8 mouse cellular contexts compared by ENCODE assay signal in genomic region chr11:21658985-21659384, GRCm38 (mm10).
DNase-seq lines count a peak whose midpoint lies in the region; ATAC-seq and TF ChIP-seq lines count a peak whose summit lies in the region.

No protein-coding gene starts in this region.

- no peaks in the 10 kb centered on the region for H3K9me3 ChIP-seq in kidney, postnatal 0 days (replicated peaks; ENCODE audit: low read length)
- no peaks in the 10 kb centered on the region for H3K9me3 ChIP-seq in kidney, embryonic 15.5 days (replicated peaks)

- no peaks in the 10 kb centered on the region for H3K27me3 ChIP-seq in kidney, postnatal 0 days (ENCODE audit: insufficient read depth, low read length)
- no peaks in the 10 kb centered on the region for H3K27me3 ChIP-seq in kidney, embryonic 15.5 days

- H3K36me3 ChIP-seq in kidney, postnatal 0 days (ENCODE audit: insufficient read depth, low read length), result no peaks in the 10 kb centered on the region
- H3K36me3 ChIP-seq in kidney, embryonic 15.5 days, result no peaks in the 10 kb centered on the region

- H3K9ac ChIP-seq in kidney, postnatal 0 days (ENCODE audit: low read depth, low read length), result no peak overlapping the region
- no peak overlapping the region for H3K9ac ChIP-seq in kidney, embryonic 15.5 days

- 73% methylated on average over 3 of the region's 3 CpGs for WGBS in kidney, postnatal 0 days
- WGBS in kidney, embryonic 15.5 days, result 70% methylated on average over 3 of the region's 3 CpGs

- peak; percentile 14 for DNase-seq in adrenal gland, adult 2 months
- no peak for DNase-seq in adrenal gland, postnatal 4 days (ENCODE audit: low spot score in 2 of 2)
- peak; percentile 71 for DNase-seq in kidney, postnatal 0 days (ENCODE audit: low spot score)
- DNase-seq in MEL-GATA-1-ER (ENCODE audit: extremely low read depth, low read depth), result peak; percentile 13
- DNase-seq in kidney, postnatal 36 days, result peak; percentile 14 to 60
- peak; percentile 38 for DNase-seq in right cerebral cortex, postnatal 14 days
- no peak for DNase-seq in heart, postnatal 25 days (ENCODE audit: low spot score)

- intact Hi-C loops in heart, postnatal 25 days (cut with DNase I), result no loop called here

- no peak overlapping the region for H3K4me3 ChIP-seq in kidney, postnatal 0 days (replicated peaks; ENCODE audit: low read depth, low read length)
- H3K4me3 ChIP-seq in kidney, embryonic 15.5 days (replicated peaks), result no peak overlapping the region

- no peak overlapping the region for H3K27ac ChIP-seq in kidney, postnatal 0 days
- no peak overlapping the region for H3K27ac ChIP-seq in kidney, embryonic 15.5 days

- H3K4me2 ChIP-seq in kidney, postnatal 0 days (ENCODE audit: low read length), result no peak overlapping the region
- H3K4me2 ChIP-seq in kidney, embryonic 15.5 days, result no peak overlapping the region

- H3K4me1 ChIP-seq in kidney, postnatal 0 days (replicated peaks; ENCODE audit: insufficient read depth, low read length), result no peaks in the 10 kb centered on the region
- no peaks in the 10 kb centered on the region for H3K4me1 ChIP-seq in kidney, embryonic 15.5 days

- ATAC-seq in kidney, postnatal 0 days (replicated peaks; ENCODE audit: low FRiP score, low read depth), result no peak
- no peak for ATAC-seq in kidney, embryonic 15.5 days (replicated peaks; ENCODE audit: low FRiP score)

- TF ChIP-seq CTCF in kidney, postnatal 0 days (IDR thresholded peaks at IDR 0.05; ENCODE audit: low read depth), result peak; percentile 68

Comparison
In these comparisons a context has a peak if more than half of its experiments do, and no peak if none do; other contexts are left out.
1. DNase-seq: peak in adrenal gland, adult 2 months (single experiment), kidney, postnatal 0 days (single experiment), MEL-GATA-1-ER (single experiment), kidney, postnatal 36 days (2 of 2) and right cerebral cortex, postnatal 14 days (single experiment); none in adrenal gland, postnatal 4 days (0 of 2) and heart, postnatal 25 days (single experiment).